ENCODE assay signal across 9 mouse cellular contexts in genomic region chr15:25933685-25934108, GRCm38 (mm10). TPM values are rescaled to one million over a fixed set of nuclear protein-coding genes. Genes with fewer than 3 reads are reported as not detected.
DNase-seq lines count a peak whose midpoint lies in the region; ATAC-seq and TF ChIP-seq lines count a peak whose summit lies in the region.
"Had no signal": no experiment of that assay in that cellular context is flagged by ENCODE, and none has a peak within 500 bp of the region (broad histone marks: within the 10 kb centered on the region; RNA-seq: fewer than 3 reads in every experiment).

No protein-coding gene starts in this region.

- no peak for TF ChIP-seq CTCF in C2C12 (IDR thresholded peaks at IDR 0.05; ENCODE audit: control insufficient read depth, insufficient read depth, insufficient read length)
- no peak for TF ChIP-seq CTCF in Patski (IDR thresholded peaks at IDR 0.05)

- no peaks in the 10 kb centered on the region for H3K36me3 ChIP-seq in kidney, embryonic 15.5 days
- no peaks in the 10 kb centered on the region for H3K36me3 ChIP-seq in C2C12 (ENCODE audit: control insufficient read depth, insufficient read depth)
- H3K36me3 ChIP-seq in forebrain, embryonic 14.5 days (ENCODE audit: control insufficient read depth, insufficient read depth, low read length) = no peaks in the 10 kb centered on the region
- H3K36me3 ChIP-seq: hindbrain, embryonic 10.5 days; lung, embryonic 15.5 days had no signal

- CTCF ChIA-PET in Patski (lab: Charles Lee) = interaction anchor here (1.0 to 1.8 kb wide), 3 partner anchors 9 to 60 kb away, joined by 3 to 6 read pairs (median 5); no protein-coding TSS in a partner anchor

- peak overlapping the region; percentile 77 for H3K27ac ChIP-seq in kidney, embryonic 15.5 days
- no peak overlapping the region for H3K27ac ChIP-seq in forebrain, embryonic 14.5 days (ENCODE audit: low read depth, low read length)
- H3K27ac ChIP-seq: hindbrain, embryonic 10.5 days; lung, embryonic 15.5 days had no signal

- H3K9ac ChIP-seq in kidney, embryonic 15.5 days = no peak overlapping the region
- H3K9ac ChIP-seq in forebrain, embryonic 14.5 days (ENCODE audit: low read length) = no peak overlapping the region
- H3K9ac ChIP-seq: lung, embryonic 15.5 days had no signal

- H3K9me3 ChIP-seq in kidney, embryonic 15.5 days (replicated peaks) = no peaks in the 10 kb centered on the region
- no peaks in the 10 kb centered on the region for H3K9me3 ChIP-seq in forebrain, embryonic 14.5 days (replicated peaks; ENCODE audit: control insufficient read depth, low read length)
- H3K9me3 ChIP-seq: hindbrain, embryonic 10.5 days; lung, embryonic 15.5 days had no signal

- ATAC-seq in kidney, embryonic 15.5 days (replicated peaks; ENCODE audit: low FRiP score) = peak; percentile 43; the same call in 1 of the 2 replicates
- peak; percentile 8 for ATAC-seq in Patski
- ATAC-seq in megakaryocyte, adult 5-6 weeks (ENCODE audit: poor library complexity, severe bottlenecking) = peak; percentile 35; the same call in 1 of the 2 replicates
- ATAC-seq in forebrain, embryonic 14.5 days = no peak

- no peak overlapping the region for H3ac ChIP-seq in C2C12 (ENCODE audit: control insufficient read depth, insufficient read length, low read depth)

- in situ Hi-C loops in Patski (cut with MboI; ENCODE audit: low pct_unique_long_range_greater_than_20kb) = no loop called here

- no peak overlapping the region for H3K4me3 ChIP-seq in kidney, embryonic 15.5 days (replicated peaks)
- peak overlapping the region; percentile 8 for H3K4me3 ChIP-seq in C2C12 (ENCODE audit: insufficient read depth, poor library complexity, severe bottlenecking)
- H3K4me3 ChIP-seq in forebrain, embryonic 14.5 days (ENCODE audit: low read depth, low read length) = no peak overlapping the region
- H3K4me3 ChIP-seq: hindbrain, embryonic 10.5 days; lung, embryonic 15.5 days had no signal

- POLR2A ChIA-PET in Patski (lab: Charles Lee) = interaction anchor here (1.2 to 1.5 kb wide), 2 partner anchors 17 to 19 kb away, joined by 3 read pairs; no protein-coding TSS in a partner anchor

- peaks cover 35% of the 10 kb centered on the region for H3K4me1 ChIP-seq in kidney, embryonic 15.5 days
- no peaks in the 10 kb centered on the region for H3K4me1 ChIP-seq in forebrain, embryonic 14.5 days (ENCODE audit: control insufficient read depth, insufficient read depth, low read length)

- peaks cover 6% of the 10 kb centered on the region for H3K79me3 ChIP-seq in C2C12 (ENCODE audit: low read depth)

- WGBS in kidney, embryonic 15.5 days = 64% methylated on average over 7 of the region's 7 CpGs
- WGBS in forebrain, embryonic 14.5 days = 79% methylated on average over 7 of the region's 7 CpGs

- H3K4me2 ChIP-seq in kidney, embryonic 15.5 days = 0 out of 2 replicates have a peak overlapping the region, but pooled peaks have one; percentile 27
- no peak overlapping the region for H3K4me2 ChIP-seq in forebrain, embryonic 14.5 days (ENCODE audit: low read length)
- H3K4me2 ChIP-seq: lung, embryonic 15.5 days had no signal

- H3K79me2 ChIP-seq in C2C12 (ENCODE audit: control insufficient read depth, insufficient read depth) = peaks cover 48% of the 10 kb centered on the region

- no peak for DNase-seq in kidney, postnatal 14 days
- no peak for DNase-seq in Patski (ENCODE audit: low read depth, low spot score)
- DNase-seq in right cerebral cortex, postnatal 25 days = no peak
- DNase-seq in forebrain, embryonic 14.5 days (ENCODE audit: low spot score) = no peak

- no peaks in the 10 kb centered on the region for H3K27me3 ChIP-seq in kidney, embryonic 15.5 days
- H3K27me3 ChIP-seq in C2C12 (ENCODE audit: control insufficient read depth, insufficient read depth, insufficient read length) (no peaks in the 10 kb centered on the region), Patski (no peaks in the 10 kb centered on the region)
- no peaks in the 10 kb centered on the region for H3K27me3 ChIP-seq in forebrain, embryonic 14.5 days (replicated peaks; ENCODE audit: control insufficient read depth, insufficient read depth, low read length)
- H3K27me3 ChIP-seq: lung, embryonic 15.5 days had no signal

TF ChIP-seq in C2C12, 6 proteins besides CTCF, POLR2A, EP300 and RAD21:
- no peak for TF ChIP-seq MYOG (IDR thresholded peaks at IDR 0.05; ENCODE audit: control insufficient read depth, extremely low read depth, insufficient read length)
- no peak for TF ChIP-seq FOSL1 (IDR thresholded peaks at IDR 0.05; ENCODE audit: insufficient read depth, low read length, poor library complexity, severe bottlenecking)
- no peak for TF ChIP-seq USF1 (IDR thresholded peaks at IDR 0.05; ENCODE audit: low read depth)
- TF ChIP-seq MAX (IDR thresholded peaks at IDR 0.05) = no peak
- TF ChIP-seq MYOD1 (IDR thresholded peaks at IDR 0.05; ENCODE audit: control insufficient read depth, insufficient read length, low read depth) = no peak
- no peak for TF ChIP-seq CEBPB (IDR thresholded peaks at IDR 0.05; ENCODE audit: low read depth)

RNA-seq across cellular contexts. Expression of gene Zfp622, which starts 50.5 kb away (rescaled TPM):
- polyA plus RNA-seq in kidney, embryonic 15.5 days (2015; fragmentation: Nextera tagmentation; extraction: Ambion mirVana) = 28.6 and 32.8 TPM in 2 replicates
- polyA plus RNA-seq in C2C12 (2012; fragmentation: generic; extraction: Trizol) = 89.1 TPM
- 54.8 TPM for polyA plus RNA-seq in Patski (2021)
- 58.1 and 60.0 TPM in 2 replicates for total RNA-seq in megakaryocyte, adult 5-6 weeks (2015)
- 78.3 and 91.7 TPM in 2 replicates for total RNA-seq in megakaryocyte, adult 5-6 weeks (2017)
- 24.6 and 29.9 TPM in 2 replicates for polyA plus RNA-seq in forebrain, embryonic 14.5 days (2014; fragmentation: Nextera tagmentation; extraction: Ambion mirVana)
